Mouse (Mus musculus) ES-Bruce4 (cell line): ENCODE measurements around the gene Acss2.

Experiments
- CTCF ChIP-seq: IDR thresholded peaks from one replicate; pipeline ENCODE4 v1.8.1; 2011; ENCODE audit warnings: low read depth, low read length
- EP300 ChIP-seq: IDR thresholded peaks from 2 replicates; pipeline ENCODE4 v1.6.1; 2011; ENCODE audit warnings: low read depth, low read length; ENCODE audit not compliant: insufficient read depth
- POLR2A ChIP-seq: IDR thresholded peaks from one replicate; pipeline ENCODE4 v1.8.1; 2011; ENCODE audit warnings: low read length; ENCODE audit not compliant: insufficient read depth

- no peak for TF ChIP-seq CTCF
- TF ChIP-seq POLR2A = no peak
- no peak for TF ChIP-seq EP300
Measured at GRCm38 (mm10) chr2:155567751-155568150, 50.0 kb downstream of the Acss2 start.
